Mouse (Mus musculus) stomach, postnatal 0 days (tissue): ENCODE measurements around the gene Aspscr1.

Experiments used
- CTCF ChIP-seq: IDR thresholded peaks from 2 replicates; pipeline ENCODE4 v1.5.1; 2016; ENCODE audit warnings: antibody characterized with exemption, low read depth, mild to moderate bottlenecking, moderate library complexity
- EP300 ChIP-seq: optimal IDR thresholded peaks from 2 replicates; pipeline ENCODE3; 2016; ENCODE audit warnings: antibody characterized with exemption

GRCm38 (mm10) chr11:120696568-120696967, 23.8 kb downstream of the Aspscr1 start:
- TF ChIP-seq CTCF: peak; percentile 56
- TF ChIP-seq EP300: no peak
